Comparison of ENCODE assay signal across 23 mouse cellular contexts in the genomic region with DNA sequence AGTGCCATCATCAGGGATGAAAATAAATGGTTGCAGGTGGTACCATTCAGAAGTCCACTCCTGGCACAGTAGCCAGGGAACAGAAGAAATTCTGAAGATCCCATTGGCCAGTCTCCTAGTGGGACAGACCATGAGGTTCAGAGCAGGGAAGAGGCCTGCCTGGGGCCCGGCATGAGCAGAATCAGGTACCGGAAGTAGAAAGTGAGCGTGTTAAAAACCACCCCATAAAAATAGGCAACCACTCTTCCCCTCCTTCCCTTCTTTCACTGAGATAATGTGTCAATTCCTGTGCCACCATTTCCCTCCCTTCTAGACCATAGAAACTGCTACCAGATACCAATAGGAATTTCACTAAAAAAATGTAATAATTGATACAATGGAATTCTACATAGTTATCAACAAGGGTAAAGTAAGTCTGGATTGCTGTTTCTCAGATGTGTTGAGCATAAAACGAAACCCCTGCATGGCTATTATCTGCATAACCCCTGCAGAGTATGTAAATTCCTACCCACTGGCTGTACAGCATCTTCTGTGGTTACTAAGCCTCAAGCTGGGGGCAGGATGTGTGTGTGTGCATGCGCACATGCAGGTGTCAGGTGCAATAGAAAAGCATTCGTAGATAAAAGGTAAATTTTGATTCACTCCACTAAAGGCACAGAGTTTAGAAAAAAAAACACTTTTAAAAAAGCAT. TPM values are rescaled to one million over a fixed set of nuclear protein-coding genes. Genes with fewer than 3 reads are reported as not detected.
DNase-seq lines count a peak whose midpoint lies in the region; ATAC-seq lines count a peak whose summit lies in the region.
"Had no signal": no experiment of that assay in that cellular context is flagged by ENCODE, and none has a peak within 500 bp of the region (broad histone marks: within the 10 kb centered on the region; RNA-seq: fewer than 3 reads in every experiment).

No protein-coding gene starts in this region.

- peak; percentile 90 for DNase-seq in A20 (ENCODE audit: low read depth, low spot score)
- DNase-seq in CD4-positive helper T cell, adult 2 months (ENCODE audit: low read depth, low spot score) = peak; percentile 87
- peak; percentile 82 for DNase-seq in induced T-regulatory cell, adult 2 months (ENCODE audit: low read depth)
- peak; percentile 65 to 80 for DNase-seq in thymus, adult 18-20 months
- no peak for DNase-seq in layer of hippocampus, postnatal 25 days (ENCODE audit: extremely low spot score in 1 of 2, low spot score in 1 of 2)
- no peak for DNase-seq in kidney, postnatal 36 days
- DNase-seq in gastrocnemius, postnatal 14 days = no peak
- DNase-seq: adrenal gland, postnatal 36 days; cerebellum, postnatal 10 days; embryo, embryonic 11 days; kidney, adult 18-20 months; kidney, postnatal 14 days; layer of hippocampus, adult 9-11 months; lung, adult 2 months; right cerebral cortex, postnatal 14 days had no signal

- H3K27me3 ChIP-seq in midbrain, embryonic 13.5 days = no peaks in the 10 kb centered on the region
- H3K27me3 ChIP-seq: embryonic facial prominence, embryonic 15.5 days; hindbrain, embryonic 15.5 days; neural tube, embryonic 12.5 days; Patski had no signal

- intact Hi-C loops in gastrocnemius, postnatal 14 days (cut with DNase I; ENCODE audit: low total_unique reads) = no loop called here

- H3K4me2 ChIP-seq in midbrain, embryonic 13.5 days (replicated peaks) = no peak overlapping the region
- H3K4me2 ChIP-seq: embryonic facial prominence, embryonic 15.5 days; hindbrain, embryonic 15.5 days; liver, embryonic 11.5 days; neural tube, embryonic 12.5 days had no signal

- no peak overlapping the region for H3K27ac ChIP-seq in midbrain, embryonic 13.5 days
- H3K27ac ChIP-seq: embryonic facial prominence, embryonic 15.5 days; forebrain, embryonic 10.5 days; hindbrain, embryonic 15.5 days; neural tube, embryonic 12.5 days had no signal

- WGBS in midbrain, embryonic 13.5 days = 86% methylated on average over 6 of the region's 6 CpGs

- no peaks in the 10 kb centered on the region for H3K4me1 ChIP-seq in midbrain, embryonic 13.5 days (replicated peaks)
- H3K4me1 ChIP-seq: hindbrain, embryonic 15.5 days; neural tube, embryonic 12.5 days had no signal

- no peak overlapping the region for H3K4me3 ChIP-seq in midbrain, embryonic 13.5 days (replicated peaks)
- H3K4me3 ChIP-seq: embryonic facial prominence, embryonic 15.5 days; forebrain, embryonic 10.5 days; hindbrain, embryonic 15.5 days; neural tube, embryonic 12.5 days had no signal

- H3K36me3 ChIP-seq in midbrain, embryonic 13.5 days = no peaks in the 10 kb centered on the region
- H3K36me3 ChIP-seq: embryonic facial prominence, embryonic 15.5 days; forebrain, embryonic 10.5 days; hindbrain, embryonic 15.5 days; neural tube, embryonic 12.5 days had no signal

- H3K9me3 ChIP-seq in midbrain, embryonic 13.5 days = no peaks in the 10 kb centered on the region
- H3K9me3 ChIP-seq: embryonic facial prominence, embryonic 15.5 days; forebrain, embryonic 10.5 days; hindbrain, embryonic 15.5 days; neural tube, embryonic 12.5 days had no signal

- no peak overlapping the region for H3K9ac ChIP-seq in midbrain, embryonic 13.5 days (replicated peaks)
- H3K9ac ChIP-seq: embryonic facial prominence, embryonic 15.5 days; hindbrain, embryonic 15.5 days; neural tube, embryonic 12.5 days had no signal

- no peak for ATAC-seq in midbrain, embryonic 13.5 days
- ATAC-seq: midbrain, embryonic 16.5 days; Patski had no signal

RNA-seq across cellular contexts. Expression of a gene that starts 10.7 kb away (rescaled TPM):
- polyA plus RNA-seq in midbrain, embryonic 13.5 days (2015; fragmentation: Nextera tagmentation; extraction: Ambion mirVana) = 10.7 and 11.4 TPM in 2 replicates
- 100 to 1,000 TPM; 128 to 138 TPM for total RNA-seq in layer of hippocampus, postnatal 25 days (2021)
- total RNA-seq in gastrocnemius, postnatal 14 days (2021) = 1 to 10 TPM; 4.9 to 5.0 TPM

Comparison
In these comparisons a context has a peak if more than half of its experiments do, and no peak if none do; other contexts are left out.
1. DNase-seq: peak in A20 (single experiment), CD4-positive helper T cell, adult 2 months (single experiment), induced T-regulatory cell, adult 2 months (single experiment) and thymus, adult 18-20 months (2 of 2); none in layer of hippocampus, postnatal 25 days (0 of 2), kidney, postnatal 36 days (0 of 2) and gastrocnemius, postnatal 14 days (single experiment).
2. RNA of a gene that starts 10.7 kb away (total RNA-seq): 128 to 138 TPM in layer of hippocampus, postnatal 25 days; 4.9 to 5.0 TPM in gastrocnemius, postnatal 14 days; every median in the first group is over 10 times any median in the second.